Mouse (Mus musculus) midbrain, embryonic 10.5 days (tissue): Measurements from ENCODE around the gene Phlpp2. TPM values are rescaled to one million over a fixed set of nuclear protein-coding genes. Genes with fewer than 3 reads are reported as not detected.

Source experiments
- DNase-seq: peaks from one replicate; pipeline ENCODE4 v3.0.0-alpha.2; 2017; ENCODE audit warnings: low spot score
- H3K27ac ChIP-seq: fragments of 300-500 bp; sonication (generic); replicated peaks from 2 replicates; pipeline ENCODE4 v1.5.1; 2016; ENCODE audit warnings: mild to moderate bottlenecking
- H3K27me3 ChIP-seq: fragments of 300-500 bp; sonication (generic); 2 replicates; pipeline ENCODE4 v1.6.1; 2016; ENCODE audit warnings: low read depth, mild to moderate bottlenecking; ENCODE audit not compliant: poor library complexity, severe bottlenecking
- H3K36me3 ChIP-seq: fragments of 300-500 bp; sonication (generic); 2 replicates; pipeline ENCODE4 v1.6.1; 2016; ENCODE audit warnings: mild to moderate bottlenecking, moderate library complexity
- H3K4me1 ChIP-seq: fragments of 300-500 bp; sonication (generic); 2 replicates; pipeline ENCODE4 v1.6.1; 2016
- H3K4me3 ChIP-seq: fragments of 300-500 bp; sonication (generic); 2 replicates; pipeline ENCODE4 v1.5.1; 2016; ENCODE audit warnings: mild to moderate bottlenecking, moderate library complexity
- H3K9me3 ChIP-seq: fragments of 300-500 bp; sonication (generic); replicated peaks from 2 replicates; pipeline ENCODE4 v1.6.1; 2016; ENCODE audit warnings: mild to moderate bottlenecking
- WGBS: fragments of 180-500 bp; shearing (Covaris S2); methylation state at CpG from one replicate; pipeline ENCODE4 v1.1.7; 2016; 5-methylcytosine and 5-hydroxymethylcytosine counted together
- polyA plus RNA-seq: library from polyadenylated mRNA; unstranded; fragments of >200 nt; fragmentation: Nextera tagmentation; extraction: Ambion mirVana; gene quantifications from 2 replicates; pipeline ENCODE4 v1.2.1, GENCODE M21; 2016

Gene Phlpp2
- polyA plus RNA-seq, 1 experiment from 2014 or later, result 2.4 TPM

GRCm38 (mm10) chr8:109957167-109958028 is 89.1 kb downstream of the Phlpp2 start:
- H3K27ac ChIP-seq, result peak overlapping the region; percentile 65

GRCm38 (mm10) chr8:109958036-109958655 is 89.8 kb downstream of the Phlpp2 start:
- H3K4me3 ChIP-seq, result no peak overlapping the region
- H3K4me1 ChIP-seq, result peaks cover 58% of the 10 kb centered on the region
- no peak for DNase-seq
- no peaks in the 10 kb centered on the region for H3K9me3 ChIP-seq
- WGBS, result 36% methylated on average over 12 of the region's 12 CpGs
- peak overlapping the region; percentile 42; the same call in 1 of the 2 replicates for H3K27ac ChIP-seq
- H3K36me3 ChIP-seq, result no peaks in the 10 kb centered on the region
- H3K27me3 ChIP-seq, result peaks cover 56% of the 10 kb centered on the region

More at GRCm38 (mm10) chr8:109957167-109958028, 89.1 kb downstream of the Phlpp2 start:
- no peaks in the 10 kb centered on the region for H3K9me3 ChIP-seq
- H3K27me3 ChIP-seq, result peaks cover 49% of the 10 kb centered on the region
- H3K4me1 ChIP-seq, result peaks cover 60% of the 10 kb centered on the region
- peak overlapping the region; percentile 34 for H3K4me3 ChIP-seq
- DNase-seq, result peak; percentile 47
- 4% methylated on average over 16 of the region's 16 CpGs for WGBS
- H3K36me3 ChIP-seq, result no peaks in the 10 kb centered on the region

GRCm38 (mm10) chr8:109959112-109959511 is 90.8 kb downstream of the Phlpp2 start:
- Histone ChIP-seq H3K9me3 (no peaks in the 10 kb centered on the region), H3K4me3 (no peak overlapping the region), H3K27me3 (peaks cover 56% of the 10 kb centered on the region), H3K4me1 (peaks cover 53% of the 10 kb centered on the region), H3K36me3 (no peaks in the 10 kb centered on the region), H3K27ac (no peak overlapping the region)
- 83% methylated on average over 4 of the region's 4 CpGs for WGBS
- no peak for DNase-seq

- H3K36me3 ChIP-seq, result no peaks in the 10 kb centered on the region
- H3K9me3 ChIP-seq, result no peaks in the 10 kb centered on the region
- H3K4me3 ChIP-seq, result peak within 1 kb of the TSS; percentile 60
- 2% methylated on average over 64 of the region's 64 CpGs for WGBS
- peak; percentile 69 for DNase-seq
- H3K27me3 ChIP-seq, result peaks cover 56% of the 10 kb centered on the region
- H3K27ac ChIP-seq, result peak within 1 kb of the TSS; percentile 47; the same call in 1 of the 2 replicates
- peaks cover 33% of the 10 kb centered on the region for H3K4me1 ChIP-seq
These were observed 93.5 kb downstream of the Phlpp2 start, which contains the start of gene Marveld3 for GRCm38 (mm10) chr8:109961693-109962367. Gene Marveld3, minus strand, starts transcription at chr8:109962203.

- no peak overlapping the region for H3K4me3 ChIP-seq
- no peaks in the 10 kb centered on the region for H3K9me3 ChIP-seq
- WGBS, result 82% methylated on average over 9 of the region's 9 CpGs
- H3K27me3 ChIP-seq, result peaks cover 56% of the 10 kb centered on the region
- no peaks in the 10 kb centered on the region for H3K36me3 ChIP-seq
- H3K27ac ChIP-seq, result no peak overlapping the region
- H3K4me1 ChIP-seq, result peaks cover 22% of the 10 kb centered on the region
- no peak for DNase-seq
These were observed 94.6 kb downstream of the Phlpp2 start for GRCm38 (mm10) chr8:109962896-109963295.

- no peak for DNase-seq
- Histone ChIP-seq H3K4me3 (no peak overlapping the region), H3K4me1 (peaks cover 17% of the 10 kb centered on the region), H3K9me3 (no peaks in the 10 kb centered on the region), H3K27me3 (peaks cover 58% of the 10 kb centered on the region), H3K36me3 (no peaks in the 10 kb centered on the region), H3K27ac (no peak overlapping the region)
- 89% methylated on average over 13 of the region's 13 CpGs for WGBS
These were observed 95.1 kb downstream of the Phlpp2 start for GRCm38 (mm10) chr8:109963421-109963820.

- Histone ChIP-seq H3K36me3 (no peaks in the 10 kb centered on the region), H3K4me1 (peaks cover 12% of the 10 kb centered on the region), H3K9me3 (no peaks in the 10 kb centered on the region), H3K27me3 (peaks cover 58% of the 10 kb centered on the region), H3K4me3 (no peak overlapping the region), H3K27ac (no peak overlapping the region)
- 76% methylated on average over 4 of the region's 4 CpGs for WGBS
- no peak for DNase-seq
These were observed 95.8 kb downstream of the Phlpp2 start for GRCm38 (mm10) chr8:109964106-109964505.

- H3K9me3 ChIP-seq, result no peaks in the 10 kb centered on the region
- WGBS, result 56% methylated on average over 10 of the region's 10 CpGs
- no peak overlapping the region for H3K4me3 ChIP-seq
- H3K4me1 ChIP-seq, result no peaks in the 10 kb centered on the region
- peaks cover 21% of the 10 kb centered on the region for H3K27me3 ChIP-seq
- DNase-seq, result no peak
- H3K27ac ChIP-seq, result no peak overlapping the region
- no peaks in the 10 kb centered on the region for H3K36me3 ChIP-seq
These were observed 100.5 kb downstream of the Phlpp2 start for GRCm38 (mm10) chr8:109968837-109969236.

GRCm38 (mm10) chr8:109970323-109970722 is 102.0 kb downstream of the Phlpp2 start:
- Histone ChIP-seq H3K27me3 (peaks cover 21% of the 10 kb centered on the region), H3K27ac (no peak overlapping the region), H3K4me3 (no peak overlapping the region), H3K4me1 (no peaks in the 10 kb centered on the region), H3K36me3 (no peaks in the 10 kb centered on the region), H3K9me3 (no peaks in the 10 kb centered on the region)
- no peak for DNase-seq
- WGBS, result 13% methylated on average over 9 of the region's 9 CpGs

GRCm38 (mm10) chr8:109972901-109973300 is 104.6 kb downstream of the Phlpp2 start:
- no peak overlapping the region for H3K4me3 ChIP-seq
- peaks cover 21% of the 10 kb centered on the region for H3K27me3 ChIP-seq
- no peaks in the 10 kb centered on the region for H3K36me3 ChIP-seq
- 87% methylated on average over 4 of the region's 4 CpGs for WGBS
- H3K9me3 ChIP-seq, result peaks cover 15% of the 10 kb centered on the region
- no peak overlapping the region for H3K27ac ChIP-seq
- DNase-seq, result no peak
- H3K4me1 ChIP-seq, result no peaks in the 10 kb centered on the region

GRCm38 (mm10) chr8:109979339-109979738 is 111.0 kb downstream of the Phlpp2 start:
- 77% methylated on average over 6 of the region's 6 CpGs for WGBS
- peaks cover 15% of the 10 kb centered on the region for H3K9me3 ChIP-seq
- no peak overlapping the region for H3K4me3 ChIP-seq
- no peaks in the 10 kb centered on the region for H3K27me3 ChIP-seq
- no peak for DNase-seq
- H3K27ac ChIP-seq, result no peak overlapping the region
- H3K4me1 ChIP-seq, result 0 out of 2 replicates have a peak, but pooled peaks cover 6% of the 10 kb centered on the region
- H3K36me3 ChIP-seq, result no peaks in the 10 kb centered on the region

- Histone ChIP-seq H3K27me3 (no peaks in the 10 kb centered on the region), H3K36me3 (no peaks in the 10 kb centered on the region), H3K9me3 (no peaks in the 10 kb centered on the region), H3K4me1 (0 out of 2 replicates have a peak, but pooled peaks cover 6% of the 10 kb centered on the region), H3K27ac (no peak overlapping the region), H3K4me3 (no peak overlapping the region)
- DNase-seq, result no peak
- 82% methylated on average over 15 of the region's 15 CpGs for WGBS
These were observed 114.2 kb downstream of the Phlpp2 start for GRCm38 (mm10) chr8:109982386-109983105.
